Mouse (Mus musculus) neural tube, embryonic 12.5 days (tissue): ENCODE measurements around the gene Cd44. TPM values are rescaled to one million over a fixed set of nuclear protein-coding genes. Genes with fewer than 3 reads are reported as not detected.
A peak's percentile ranks its signal among the peaks of the same experiment; 100 is the strongest.

Experiments
- ATAC-seq: fragments of 200-750 bp; cut with Nextera tagmentation; 2 replicates; pipeline ENCODE4 v1.8.0; 2017; ENCODE audit warnings: low read depth, mild to moderate bottlenecking, moderate TSS enrichment, moderate library complexity; ENCODE audit not compliant: low FRiP score
- H3K27ac ChIP-seq: fragments of 300-500 bp; sonication (generic); 2 replicates; pipeline ENCODE4 v1.5.1; 2016
- H3K27me3 ChIP-seq: fragments of 300-500 bp; sonication (generic); replicated peaks from 2 replicates; pipeline ENCODE4 v1.6.1; 2016; ENCODE audit warnings: mild to moderate bottlenecking
- H3K36me3 ChIP-seq: fragments of 300-500 bp; sonication (generic); 2 replicates; pipeline ENCODE4 v1.6.1; 2016; ENCODE audit warnings: mild to moderate bottlenecking
- H3K4me1 ChIP-seq: fragments of 300-500 bp; sonication (generic); 2 replicates; pipeline ENCODE4 v1.6.1; 2016
- H3K4me2 ChIP-seq: fragments of 300-500 bp; sonication (generic); replicated peaks from 2 replicates; pipeline ENCODE4 v1.6.1; 2016; ENCODE audit warnings: mild to moderate bottlenecking
- H3K4me3 ChIP-seq: fragments of 300-500 bp; sonication (generic); 2 replicates; pipeline ENCODE4 v1.5.1; 2016
- H3K9ac ChIP-seq: fragments of 300-500 bp; sonication (generic); 2 replicates; pipeline ENCODE4 v1.6.1; 2016; ENCODE audit warnings: mild to moderate bottlenecking
- H3K9me3 ChIP-seq: fragments of 300-500 bp; sonication (generic); 2 replicates; pipeline ENCODE4 v1.6.1; 2016; ENCODE audit warnings: mild to moderate bottlenecking
- WGBS: fragments of 180-500 bp; shearing (Covaris S2); methylation state at CpG from one replicate; pipeline ENCODE4 v1.1.7; 2016; 5-methylcytosine and 5-hydroxymethylcytosine counted together
- polyA plus RNA-seq: library from polyadenylated mRNA; unstranded; fragments of >200 nt; fragmentation: Nextera tagmentation; extraction: Ambion mirVana; gene quantifications from 2 replicates; pipeline ENCODE4 v1.2.1, GENCODE M21; 2016

The Cd44 gene
- polyA plus RNA-seq, 1 experiment from 2014 or later, result 4.2 TPM

DNA sequence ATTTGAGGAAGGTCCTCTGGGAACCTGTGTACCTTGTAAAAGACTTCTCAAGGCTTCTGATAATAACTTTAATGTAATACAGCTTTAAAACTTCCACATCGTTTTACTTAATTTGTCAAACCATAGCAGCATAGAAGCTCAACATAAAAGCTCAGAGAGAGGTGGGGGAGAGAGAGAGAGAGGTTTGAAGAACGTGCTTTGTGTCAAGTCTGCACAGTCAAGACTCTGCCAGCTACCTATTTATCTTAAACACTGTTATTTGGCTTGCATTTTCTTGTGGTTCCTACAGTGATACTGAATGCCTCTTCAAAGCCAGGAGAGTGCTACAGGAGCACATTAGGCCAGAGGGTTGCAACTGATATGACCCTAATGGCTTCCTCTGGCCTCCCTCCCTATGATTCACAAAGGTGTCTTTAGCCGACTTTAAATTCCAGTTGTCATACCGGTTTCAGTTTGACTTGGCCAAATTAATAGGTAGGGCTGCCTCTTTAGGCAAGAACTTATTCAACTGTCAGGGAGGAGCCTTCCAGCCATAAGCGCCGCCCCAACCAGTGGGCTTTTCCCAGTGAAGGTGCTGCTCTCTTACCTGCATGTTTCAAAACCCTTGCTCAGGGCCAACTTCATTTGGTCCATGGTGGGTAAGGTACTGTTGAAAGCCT is 36.6 kb downstream of the Cd44 start:
- no peaks in the 10 kb centered on the region for H3K27me3 ChIP-seq
- no peaks in the 10 kb centered on the region for H3K9me3 ChIP-seq
- no peak overlapping the region for H3K4me2 ChIP-seq
- H3K27ac ChIP-seq, result no peak overlapping the region
- no peak for ATAC-seq
- no peak overlapping the region for H3K4me3 ChIP-seq
- 84% methylated on average over 6 of the region's 6 CpGs for WGBS
- H3K4me1 ChIP-seq, result no peaks in the 10 kb centered on the region
- no peak overlapping the region for H3K9ac ChIP-seq
- no peaks in the 10 kb centered on the region for H3K36me3 ChIP-seq

- H3K4me1 ChIP-seq, result no peaks in the 10 kb centered on the region
- no peak overlapping the region for H3K9ac ChIP-seq
- no peak overlapping the region for H3K4me3 ChIP-seq
- H3K27ac ChIP-seq, result no peak overlapping the region
- H3K27me3 ChIP-seq, result no peaks in the 10 kb centered on the region
- H3K36me3 ChIP-seq, result no peaks in the 10 kb centered on the region
- H3K9me3 ChIP-seq, result no peaks in the 10 kb centered on the region
- H3K4me2 ChIP-seq, result no peak overlapping the region
- ATAC-seq, result no peak
- WGBS, result 75% methylated on average over 4 of the region's 4 CpGs
These were observed 37.4 kb downstream of the Cd44 start for GRCm38 (mm10) chr2:102864036-102864435.

- Histone ChIP-seq H3K4me1 (no peaks in the 10 kb centered on the region), H3K27me3 (no peaks in the 10 kb centered on the region), H3K9ac (no peak overlapping the region), H3K9me3 (no peaks in the 10 kb centered on the region), H3K4me3 (no peak overlapping the region), H3K27ac (no peak overlapping the region), H3K4me2 (no peak overlapping the region), H3K36me3 (no peaks in the 10 kb centered on the region)
- WGBS, result 90% methylated on average over 2 of the region's 2 CpGs
- ATAC-seq, result no peak
These were observed 37.9 kb downstream of the Cd44 start for GRCm38 (mm10) chr2:102863583-102863982.

DNA sequence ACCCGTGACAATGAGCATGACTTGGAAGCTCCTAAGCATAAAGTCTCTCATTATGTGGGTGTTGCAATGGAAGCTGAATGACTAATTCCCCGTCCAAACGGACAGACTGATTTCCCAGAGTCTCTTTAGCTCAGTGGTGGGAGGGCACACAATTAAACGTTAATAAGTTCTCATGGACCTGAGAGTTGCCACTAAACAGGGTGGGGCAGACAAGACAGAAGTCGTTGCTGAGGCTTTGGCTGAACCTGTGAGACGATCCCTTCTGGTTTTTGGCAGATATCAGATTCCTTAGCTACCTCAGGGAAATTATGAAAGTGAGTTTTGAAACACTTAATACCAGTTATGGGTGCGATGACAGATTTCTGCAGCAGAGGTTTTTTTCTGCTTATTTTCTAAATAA is 38.8 kb downstream of the Cd44 start:
- Histone ChIP-seq H3K4me3 (no peak overlapping the region), H3K27ac (no peak overlapping the region), H3K9me3 (no peaks in the 10 kb centered on the region), H3K27me3 (no peaks in the 10 kb centered on the region), H3K9ac (no peak overlapping the region), H3K4me1 (no peaks in the 10 kb centered on the region), H3K36me3 (no peaks in the 10 kb centered on the region), H3K4me2 (no peak overlapping the region)
- WGBS, result 75% methylated on average over 7 of the region's 7 CpGs
- no peak for ATAC-seq

DNA sequence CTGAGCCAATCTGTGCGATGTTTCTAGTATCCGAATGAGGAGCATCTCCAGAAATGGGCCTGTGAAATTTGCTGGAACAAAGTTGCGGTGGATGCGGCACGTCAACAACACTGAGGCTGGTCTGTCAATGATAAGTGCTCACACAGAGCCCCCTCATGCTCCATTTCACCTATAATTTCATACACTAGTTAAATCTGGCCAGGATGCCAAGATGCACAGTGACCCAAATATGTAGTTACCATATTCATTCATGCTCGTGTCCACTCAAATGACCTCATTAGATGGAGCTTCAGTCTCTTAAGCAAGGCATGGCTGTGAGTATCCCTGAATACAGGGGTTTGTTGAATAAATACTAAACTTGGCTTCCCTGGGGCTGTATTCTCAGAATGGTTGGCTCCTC is 43.2 kb downstream of the Cd44 start:
- no peaks in the 10 kb centered on the region for H3K36me3 ChIP-seq
- WGBS, result 93% methylated on average over 6 of the region's 6 CpGs
- H3K4me2 ChIP-seq, result no peak overlapping the region
- no peaks in the 10 kb centered on the region for H3K9me3 ChIP-seq
- ATAC-seq, result no peak
- no peak overlapping the region for H3K27ac ChIP-seq
- H3K9ac ChIP-seq, result no peak overlapping the region
- H3K4me3 ChIP-seq, result no peak overlapping the region
- no peaks in the 10 kb centered on the region for H3K27me3 ChIP-seq
- no peaks in the 10 kb centered on the region for H3K4me1 ChIP-seq

DNA sequence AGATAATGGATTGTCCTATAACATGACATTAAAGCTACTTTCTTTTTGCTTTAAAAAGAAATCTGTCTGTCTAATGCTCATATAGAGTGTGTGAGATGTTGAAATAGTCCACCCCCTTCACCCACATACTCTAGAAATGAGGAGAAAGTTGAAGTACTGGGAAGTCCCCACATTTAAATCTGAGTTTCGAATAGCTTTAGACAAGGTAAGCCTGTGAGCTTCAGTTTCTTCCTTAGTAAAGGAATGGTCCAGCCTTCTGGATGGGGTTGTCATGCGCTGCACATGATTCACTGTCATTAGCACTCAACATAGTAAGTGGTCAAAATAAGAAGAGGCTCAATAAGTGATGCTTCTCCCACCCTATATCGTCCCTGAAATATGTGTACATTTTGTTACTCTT is 48.2 kb downstream of the Cd44 start:
- WGBS, result 91% methylated on average over 3 of the region's 3 CpGs
- H3K4me1 ChIP-seq, result no peaks in the 10 kb centered on the region
- no peak overlapping the region for H3K27ac ChIP-seq
- H3K9me3 ChIP-seq, result no peaks in the 10 kb centered on the region
- ATAC-seq, result no peak
- H3K27me3 ChIP-seq, result no peaks in the 10 kb centered on the region
- no peak overlapping the region for H3K4me2 ChIP-seq
- H3K4me3 ChIP-seq, result no peak overlapping the region
- H3K36me3 ChIP-seq, result no peaks in the 10 kb centered on the region
- H3K9ac ChIP-seq, result no peak overlapping the region

DNA sequence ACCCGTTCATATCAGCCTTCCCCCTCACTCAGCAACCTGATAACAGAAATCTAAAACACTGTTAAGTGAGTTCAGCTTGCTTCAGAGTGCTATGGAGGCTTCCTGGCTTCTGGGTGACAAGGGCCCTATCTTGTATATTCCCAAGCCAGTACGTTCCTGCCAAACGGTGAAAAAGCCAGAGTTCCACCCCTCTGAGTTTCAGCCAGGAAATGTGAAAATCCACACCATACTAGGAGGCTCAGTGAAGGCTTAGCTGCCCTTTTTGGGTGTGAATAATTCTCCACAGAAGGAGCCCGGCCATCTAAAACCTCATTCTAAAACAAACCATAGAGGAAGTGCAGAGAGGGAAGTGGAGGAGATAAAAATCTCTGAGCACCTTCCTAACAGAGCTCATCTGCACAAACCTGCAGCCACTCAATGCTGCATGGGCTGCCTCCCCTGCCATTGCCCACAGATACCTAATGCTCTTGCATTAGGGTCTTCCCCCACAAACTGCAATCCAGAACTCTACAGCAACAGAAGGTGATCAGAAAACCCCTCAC is 49.5 kb downstream of the Cd44 start:
- H3K4me2 ChIP-seq, result no peak overlapping the region
- no peaks in the 10 kb centered on the region for H3K4me1 ChIP-seq
- H3K9ac ChIP-seq, result no peak overlapping the region
- no peaks in the 10 kb centered on the region for H3K9me3 ChIP-seq
- H3K27me3 ChIP-seq, result no peaks in the 10 kb centered on the region
- no peak for ATAC-seq
- no peak overlapping the region for H3K4me3 ChIP-seq
- H3K36me3 ChIP-seq, result no peaks in the 10 kb centered on the region
- H3K27ac ChIP-seq, result no peak overlapping the region
- 86% methylated on average over 4 of the region's 4 CpGs for WGBS

GRCm38 (mm10) chr2:102850026-102850425 is 51.4 kb downstream of the Cd44 start:
- no peak overlapping the region for H3K4me3 ChIP-seq
- no peaks in the 10 kb centered on the region for H3K27me3 ChIP-seq
- no peaks in the 10 kb centered on the region for H3K9me3 ChIP-seq
- H3K36me3 ChIP-seq, result no peaks in the 10 kb centered on the region
- no peak overlapping the region for H3K27ac ChIP-seq
- H3K9ac ChIP-seq, result no peak overlapping the region
- no peaks in the 10 kb centered on the region for H3K4me1 ChIP-seq
- H3K4me2 ChIP-seq, result no peak overlapping the region
- no peak for ATAC-seq

- H3K4me3 ChIP-seq, result no peak overlapping the region
- H3K4me1 ChIP-seq, result no peaks in the 10 kb centered on the region
- no peak overlapping the region for H3K4me2 ChIP-seq
- no peak overlapping the region for H3K27ac ChIP-seq
- no peaks in the 10 kb centered on the region for H3K9me3 ChIP-seq
- H3K27me3 ChIP-seq, result no peaks in the 10 kb centered on the region
- WGBS, result 96% methylated on average over 5 of the region's 5 CpGs
- H3K9ac ChIP-seq, result no peak overlapping the region
- no peaks in the 10 kb centered on the region for H3K36me3 ChIP-seq
- no peak for ATAC-seq
These were observed 52.5 kb downstream of the Cd44 start for GRCm38 (mm10) chr2:102848811-102849433.

- no peak for ATAC-seq
- Histone ChIP-seq H3K9ac (no peak overlapping the region), H3K9me3 (no peaks in the 10 kb centered on the region), H3K27me3 (no peaks in the 10 kb centered on the region), H3K4me3 (no peak overlapping the region), H3K36me3 (no peaks in the 10 kb centered on the region), H3K4me2 (no peak overlapping the region), H3K4me1 (no peaks in the 10 kb centered on the region), H3K27ac (no peak overlapping the region)
These were observed 60.2 kb downstream of the Cd44 start for GRCm38 (mm10) chr2:102841231-102841630.

DNA sequence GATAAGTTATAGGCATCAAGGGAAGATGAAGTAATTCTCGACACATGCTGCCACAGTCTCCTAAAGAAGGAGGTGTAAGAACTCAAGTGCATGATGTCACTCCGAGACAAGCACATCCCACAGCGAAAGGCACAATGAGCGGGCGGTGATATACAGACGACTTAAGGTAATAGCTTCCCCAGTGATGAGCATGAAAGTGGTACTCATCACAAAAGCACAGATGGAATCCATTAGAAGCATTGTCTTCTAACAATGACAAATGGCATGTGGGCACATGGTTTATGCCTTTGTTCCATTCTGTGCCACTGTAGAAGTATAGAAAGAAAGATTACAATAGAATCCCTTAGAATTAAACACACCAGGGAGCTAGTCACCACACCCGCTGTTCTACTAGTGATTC is 63.3 kb downstream of the Cd44 start:
- Histone ChIP-seq H3K27me3 (no peaks in the 10 kb centered on the region), H3K27ac (no peak overlapping the region), H3K9ac (no peak overlapping the region), H3K4me2 (no peak overlapping the region), H3K36me3 (no peaks in the 10 kb centered on the region), H3K4me3 (no peak overlapping the region), H3K4me1 (no peaks in the 10 kb centered on the region), H3K9me3 (no peaks in the 10 kb centered on the region)
- 57% methylated on average over 7 of the region's 7 CpGs for WGBS
- ATAC-seq, result peak; percentile 48; the same call in 1 of the 2 replicates

GRCm38 (mm10) chr2:102831547-102831946 is 69.9 kb downstream of the Cd44 start:
- no peak overlapping the region for H3K4me3 ChIP-seq
- no peak for ATAC-seq

DNA sequence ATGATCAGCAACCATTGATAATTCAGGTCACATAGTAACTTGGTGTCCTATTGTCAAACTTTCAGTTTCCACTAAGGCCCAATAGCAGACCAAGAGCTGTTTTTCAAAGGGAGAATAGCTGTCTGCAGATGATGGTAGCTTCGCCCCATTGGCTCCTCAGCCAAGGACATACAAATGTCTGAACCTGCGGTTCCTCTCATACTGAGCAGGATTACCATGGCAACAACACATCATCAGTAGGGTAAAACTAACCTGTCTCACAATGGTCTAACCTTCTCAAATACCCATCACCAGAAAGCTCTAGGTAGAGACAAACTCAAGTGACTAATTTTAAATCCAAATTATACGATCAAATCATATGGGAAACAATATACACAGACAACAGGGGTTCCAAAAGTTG is 72.3 kb downstream of the Cd44 start:
- 82% methylated on average over 3 of the region's 3 CpGs for WGBS

More at GRCm38 (mm10) chr2:102831547-102831946, 69.9 kb downstream of the Cd44 start:
- Histone ChIP-seq H3K27ac (no peak overlapping the region), H3K36me3 (no peaks in the 10 kb centered on the region), H3K27me3 (no peaks in the 10 kb centered on the region), H3K9me3 (no peaks in the 10 kb centered on the region), H3K4me2 (no peak overlapping the region), H3K4me1 (no peaks in the 10 kb centered on the region), H3K9ac (no peak overlapping the region)

More for the DNA sequence above, 72.3 kb downstream of the Cd44 start:
- Histone ChIP-seq H3K9me3 (no peaks in the 10 kb centered on the region), H3K27me3 (no peaks in the 10 kb centered on the region), H3K4me2 (no peak overlapping the region), H3K27ac (no peak overlapping the region), H3K4me3 (no peak overlapping the region), H3K4me1 (no peaks in the 10 kb centered on the region), H3K36me3 (no peaks in the 10 kb centered on the region), H3K9ac (no peak overlapping the region)
- ATAC-seq, result no peak
